Mouse (Mus musculus) ES-CJ7 (cell line): ENCODE results near the gene Srsf11.
A peak's percentile ranks its signal among the peaks of the same experiment; 100 is the strongest.

Experiments
- DNase-seq: peaks from one replicate; pipeline ENCODE4 v3.0.0; 2011; ENCODE audit warnings: low read depth, low spot score

Gene Srsf11

DNA sequence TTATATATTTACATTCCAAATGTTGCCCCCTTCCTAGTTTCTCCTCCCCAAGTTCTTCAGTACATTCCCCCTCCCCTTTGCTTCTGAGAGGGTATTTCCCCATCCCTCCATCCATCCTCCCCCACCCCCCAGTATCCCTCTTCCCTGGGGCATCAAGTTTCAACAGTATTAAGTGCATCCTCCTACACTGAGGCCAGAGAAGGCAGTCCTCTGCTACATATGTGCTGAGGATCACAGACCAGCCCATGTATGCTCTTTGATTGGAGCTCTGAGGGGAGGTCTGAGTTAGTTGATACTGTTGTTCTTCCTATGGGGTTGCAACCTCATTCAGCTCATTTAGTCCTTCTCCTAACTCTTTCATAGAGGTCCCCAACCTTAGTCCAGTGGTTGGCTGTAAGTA, 56.8 kb downstream of the Srsf11 start:
- DNase-seq: no peak

DNA sequence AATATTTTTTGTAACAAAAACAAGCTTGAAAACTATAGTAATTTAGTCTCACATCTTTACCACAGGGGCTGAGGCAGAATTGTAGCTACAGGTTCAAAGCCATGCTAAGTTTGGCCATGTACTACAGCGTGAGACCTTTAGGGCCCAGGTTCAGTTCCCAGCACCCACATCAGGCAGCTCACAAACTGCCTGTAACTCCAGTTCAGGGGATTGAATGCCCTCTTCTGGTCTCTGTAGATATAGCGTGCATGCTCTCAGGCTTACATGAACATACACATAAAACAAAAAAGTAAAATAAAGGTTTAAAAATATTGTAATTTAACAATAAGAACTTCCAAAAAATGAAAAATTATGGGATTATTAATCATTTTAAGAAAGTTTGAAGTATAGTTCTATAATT, 63.2 kb downstream of the Srsf11 start:
- DNase-seq: peak; percentile 59

DNA sequence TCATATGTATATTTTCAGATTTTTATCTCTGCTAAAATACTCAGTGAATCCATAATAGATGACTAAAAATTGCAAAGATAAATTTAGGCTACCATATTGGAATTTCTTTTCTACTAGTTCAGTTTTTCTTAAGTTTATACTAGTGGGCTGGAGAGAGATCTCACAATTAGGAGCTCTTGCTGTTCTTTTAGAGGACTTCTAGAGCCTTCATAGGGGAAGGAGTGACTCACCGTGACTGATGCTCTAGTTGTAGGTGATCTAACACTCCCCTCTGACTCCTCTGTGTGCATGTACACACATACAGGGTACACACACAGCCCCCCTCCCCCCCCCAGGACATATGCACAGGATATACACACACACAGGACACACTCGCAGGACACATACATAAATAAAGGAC, 65.3 kb downstream of the Srsf11 start:
- no peak for DNase-seq
